Mouse (Mus musculus): ENCODE measurements at regions not wholly inside any gene's neighbourhood (a gene's known extent, or its start where the extent isn't known, plus 50 kb on each side); places are given as distances from the start of the nearest gene placed in this dataset.

GRCm38 (mm10) chr9:87419376-87419775, 164.0 kb upstream of the Cep162 start:
- TF ChIP-seq CTCF (IDR thresholded peaks at IDR 0.05; ENCODE audit: insufficient read depth, low read length): peak; percentile 24; the same call in 1 of the 2 replicates
- TF ChIP-seq POLR2A (IDR thresholded peaks at IDR 0.05; ENCODE audit: borderline replicate concordance, extremely low read depth, low read depth, low read length): no peak
